ENCODE assay signal across 25 mouse cellular contexts in the genomic region with DNA sequence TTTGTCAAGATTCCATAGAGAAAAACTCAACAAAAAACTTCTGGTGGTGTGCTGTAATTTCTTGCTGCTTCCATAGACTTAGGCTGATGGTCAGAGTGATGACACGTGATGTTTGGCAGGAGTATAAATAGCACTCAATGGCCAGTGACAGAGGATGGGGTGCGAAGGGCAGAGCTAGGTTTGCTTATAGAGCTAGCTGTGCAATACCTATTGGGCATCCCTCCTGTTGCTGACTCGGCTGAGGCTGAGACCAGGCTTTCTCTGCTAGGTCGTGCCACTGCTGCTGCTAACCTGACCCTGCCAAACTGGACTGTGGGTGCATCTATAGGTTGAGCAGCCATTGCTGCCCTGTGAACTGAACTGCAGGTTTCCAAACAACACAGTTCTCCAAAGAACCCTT. TPM values are rescaled to one million over a fixed set of nuclear protein-coding genes. Genes with fewer than 3 reads are reported as not detected.
"Had no signal": no experiment of that assay in that cellular context is flagged by ENCODE, and none has a peak within 500 bp of the region (broad histone marks: within the 10 kb centered on the region; RNA-seq: fewer than 3 reads in every experiment).

No protein-coding gene starts in this region.

- H3K4me1 ChIP-seq: neural tube, embryonic 13.5 days; neural tube, embryonic 15.5 days; stomach, embryonic 15.5 days had no signal

- H3K36me3 ChIP-seq: neural tube, embryonic 13.5 days; neural tube, embryonic 15.5 days; stomach, embryonic 15.5 days had no signal

- DNase-seq: retina, postnatal 1 day; right cerebral cortex, adult 18-20 months; right cerebral cortex, postnatal 14 days; right cerebral cortex, postnatal 25 days; right cerebral cortex, postnatal 4 days; spleen, adult 18-20 months; thymus, adult 18-20 months; thymus, adult 2 months; thymus, postnatal 14 days; thymus, postnatal 25 days; thymus, postnatal 36 days; thymus, postnatal 4 days had no signal

- H3K9me3 ChIP-seq: neural tube, embryonic 13.5 days; neural tube, embryonic 15.5 days; stomach, embryonic 15.5 days had no signal

- H3K4me3 ChIP-seq: neural tube, embryonic 13.5 days; neural tube, embryonic 15.5 days; stomach, embryonic 15.5 days had no signal

- H3K9ac ChIP-seq: neural tube, embryonic 13.5 days; neural tube, embryonic 15.5 days; stomach, embryonic 15.5 days had no signal

- H3K4me2 ChIP-seq: neural tube, embryonic 13.5 days; neural tube, embryonic 15.5 days; stomach, embryonic 15.5 days had no signal

- H3K27ac ChIP-seq: neural tube, embryonic 13.5 days; neural tube, embryonic 15.5 days; stomach, embryonic 15.5 days; stomach, postnatal 0 days had no signal

- H3K27me3 ChIP-seq: neural tube, embryonic 13.5 days; neural tube, embryonic 15.5 days; stomach, embryonic 15.5 days had no signal

RNA-seq across cellular contexts. Expression of a gene that starts 13.0 kb away (rescaled TPM):
- total RNA-seq: neutrophil, adult 5-6 weeks had no signal
- polyA plus RNA-seq: small intestine, adult 2 months; spleen, adult 2 months; stomach, embryonic 14.5 days; stomach, embryonic 15.5 days; stomach, embryonic 16.5 days; stomach, postnatal 0 days; thymus, postnatal 0 days had no signal

RNA-seq across cellular contexts. Expression of a gene that starts 21.7 kb away (rescaled TPM):
- total RNA-seq: neutrophil, adult 5-6 weeks had no signal
- polyA plus RNA-seq: neural tube, embryonic 13.5 days; neural tube, embryonic 14.5 days; neural tube, embryonic 15.5 days; small intestine, adult 2 months; spleen, adult 2 months; testis, adult 2 months; urinary bladder, adult 2 months had no signal

RNA-seq across cellular contexts. Expression of a gene that starts 40.5 kb away (rescaled TPM):
- total RNA-seq: neutrophil, adult 5-6 weeks had no signal
- polyA plus RNA-seq: thymus, adult 2 months had no signal
